Mouse (Mus musculus) layer of hippocampus, adult 8-10 months (tissue): ENCODE measurements around the gene Ehhadh. TPM values are rescaled to one million over a fixed set of nuclear protein-coding genes. Genes with fewer than 3 reads are reported as not detected.
"Not testable (repeated sequence)": the region's sequence is repeated elsewhere in the genome, so short reads cannot be mapped to it uniquely, and the experiment has no call there.

Experiments
- DNase-seq, 2 experiments: peaks; one replicate each; pipeline ENCODE4 v3.0.0; 2022; ENCODE audit warnings: low spot score in 2 of 2
- total RNA-seq, 4 experiments: library from RNA; stranded (reverse); gene quantifications; 2 replicates each; pipeline ENCODE4 v1.2.4; 2022

Ehhadh gene
- total RNA-seq = 1 to 10 TPM; 1.7 to 2.5 (median 2.2) TPM

DNA sequence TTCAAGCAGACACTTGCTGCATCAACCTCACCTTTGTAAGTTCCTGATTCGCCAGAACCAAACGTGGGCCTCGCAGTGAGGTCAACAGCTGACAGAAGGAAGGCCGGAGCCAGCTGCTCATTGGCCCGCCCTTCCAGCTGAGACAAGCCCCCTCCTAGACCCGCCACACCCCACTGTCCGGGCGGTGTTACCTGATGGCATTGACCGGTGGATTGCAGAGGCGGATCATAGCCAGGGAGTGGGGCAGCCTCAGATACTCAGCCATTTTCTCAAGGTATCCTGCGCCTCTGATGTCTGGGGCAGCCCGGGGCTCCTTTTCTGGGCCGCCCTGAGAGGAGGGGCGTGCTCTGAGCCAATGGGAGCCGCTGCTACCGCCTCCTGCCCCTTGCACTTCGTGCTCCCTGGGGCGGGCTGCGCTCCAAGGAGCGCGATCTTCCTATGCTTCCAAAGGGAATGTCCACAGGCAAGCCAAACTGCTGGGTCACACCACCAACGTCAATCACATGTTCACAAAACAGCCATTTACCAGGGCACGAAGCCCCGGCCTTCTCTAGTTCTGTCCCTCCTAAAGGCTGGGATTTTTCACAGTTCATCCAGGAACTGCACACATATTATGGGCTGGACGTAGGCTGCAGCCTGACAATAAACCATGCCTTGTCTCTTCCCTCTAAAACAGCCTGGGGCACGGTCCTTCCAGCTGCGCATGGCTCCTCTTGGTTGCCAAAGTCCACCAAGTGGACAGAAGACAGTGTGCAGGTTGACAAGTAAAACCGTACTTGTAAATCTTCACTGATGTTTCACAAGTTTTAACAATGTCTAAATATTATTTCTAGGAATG lies at the start of gene Ehhadh:
Gene Ehhadh, minus strand, starts transcription at position 292 of the 838 bp plus-strand sequence.
- peak; percentile 21 to 24 for DNase-seq

DNA sequence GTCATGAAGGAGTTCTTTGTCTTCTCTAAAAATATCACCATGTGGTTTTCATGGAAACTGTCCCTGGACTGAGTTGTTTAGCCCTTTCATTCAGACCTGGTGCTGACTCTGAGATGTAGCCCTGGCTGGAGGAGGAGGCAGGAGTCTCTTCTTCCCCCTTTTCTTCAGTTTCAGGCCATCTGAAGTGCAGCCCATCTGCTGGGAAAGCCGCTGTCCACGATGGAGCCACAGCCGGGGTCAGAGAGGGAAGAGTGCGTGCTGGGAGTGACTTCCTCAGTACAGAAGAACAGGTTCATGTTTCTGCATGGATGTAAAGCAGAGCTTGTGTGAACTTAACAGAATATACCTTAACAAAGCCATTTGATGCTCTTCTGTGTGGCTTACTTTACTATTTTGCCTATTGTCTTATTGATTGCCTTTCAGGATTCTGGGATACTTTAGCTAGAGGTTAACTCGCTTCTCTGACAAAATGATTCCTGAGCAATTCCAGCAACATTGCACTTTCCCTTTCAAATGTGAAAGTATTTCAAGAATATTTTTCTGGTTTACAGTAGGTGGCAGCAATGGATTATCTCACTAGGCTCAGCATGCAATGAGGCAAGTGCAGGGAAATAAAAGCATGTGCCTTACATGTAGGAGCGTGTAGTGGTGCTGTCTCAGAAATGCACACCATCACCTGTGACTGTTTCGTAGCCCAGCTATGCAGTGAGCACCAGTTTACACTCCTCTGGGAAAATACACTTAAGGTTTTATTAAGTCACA lies 48.9 kb upstream of the Ehhadh start:
- no peak for DNase-seq

DNA sequence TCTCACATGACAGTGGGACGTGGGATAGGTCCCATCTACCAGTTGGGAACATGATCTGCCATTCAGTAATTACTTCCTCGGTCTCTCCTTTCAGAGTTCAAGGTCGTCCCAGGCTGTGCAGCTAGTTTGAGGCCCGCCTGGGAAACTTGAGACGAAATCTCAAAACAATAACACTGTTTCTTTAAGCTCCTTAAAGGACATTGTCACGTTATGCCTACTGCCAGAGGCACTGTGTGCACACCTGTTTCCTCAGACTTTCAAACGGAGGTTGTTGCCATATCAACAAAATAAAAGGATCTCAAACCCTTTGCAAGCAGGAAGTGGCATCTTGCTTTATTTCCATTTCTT lies 48.0 kb upstream of the Ehhadh start:
- no peak for DNase-seq

DNA sequence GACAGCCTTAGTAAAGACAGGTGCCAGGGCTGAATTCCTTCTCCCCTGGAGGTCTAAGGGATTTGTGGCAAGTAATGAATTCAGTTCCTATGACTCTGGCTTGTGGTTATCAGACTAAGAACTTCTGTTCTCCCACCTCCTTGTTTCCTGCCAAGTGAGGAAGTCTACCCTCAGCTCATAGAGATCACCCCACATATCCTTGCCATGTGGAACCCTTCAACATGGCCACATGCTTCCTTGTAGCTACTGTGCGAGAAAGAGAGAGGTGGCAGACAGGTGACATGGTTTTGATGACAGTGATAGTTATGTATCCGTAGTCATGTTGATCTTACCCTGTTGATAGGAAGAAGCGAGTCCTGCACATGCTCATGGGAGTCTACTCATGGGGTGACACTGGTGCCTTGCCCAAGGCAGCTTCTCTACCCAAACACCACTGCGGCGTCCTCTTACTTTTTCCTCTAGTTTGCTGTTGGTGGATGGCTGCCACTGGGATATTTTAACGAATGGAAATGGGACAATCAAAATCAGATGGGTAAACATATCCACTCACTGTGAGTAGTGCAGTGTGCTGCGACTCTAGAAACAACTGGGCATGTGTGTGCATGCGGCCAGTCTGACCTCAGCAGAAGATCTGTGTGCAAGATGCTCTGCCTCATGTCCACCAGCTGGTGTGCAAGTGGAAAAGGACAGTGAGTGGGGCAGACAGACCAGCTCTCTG lies 47.4 kb upstream of the Ehhadh start:
- no peak for DNase-seq

DNA sequence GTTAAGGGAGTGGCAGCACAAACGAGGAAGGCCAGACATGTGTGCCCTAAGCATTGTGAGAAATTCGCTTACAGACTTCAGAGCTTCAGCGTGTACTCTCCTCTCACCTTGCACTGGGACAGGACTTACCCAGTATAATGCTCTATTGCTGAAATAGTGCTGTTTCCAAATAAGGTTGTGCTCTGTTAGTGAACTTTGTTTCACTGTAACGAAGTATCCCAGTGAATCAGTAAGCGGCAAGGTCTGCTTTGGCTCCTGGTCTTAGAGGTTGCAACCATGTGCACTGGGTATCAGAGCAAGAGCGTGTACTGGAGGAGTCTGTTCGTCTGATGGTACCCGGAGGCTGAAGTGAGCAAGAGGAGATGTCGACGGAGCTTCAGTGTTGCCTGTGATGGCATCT lies 46.4 kb upstream of the Ehhadh start:
- DNase-seq = no peak

DNA sequence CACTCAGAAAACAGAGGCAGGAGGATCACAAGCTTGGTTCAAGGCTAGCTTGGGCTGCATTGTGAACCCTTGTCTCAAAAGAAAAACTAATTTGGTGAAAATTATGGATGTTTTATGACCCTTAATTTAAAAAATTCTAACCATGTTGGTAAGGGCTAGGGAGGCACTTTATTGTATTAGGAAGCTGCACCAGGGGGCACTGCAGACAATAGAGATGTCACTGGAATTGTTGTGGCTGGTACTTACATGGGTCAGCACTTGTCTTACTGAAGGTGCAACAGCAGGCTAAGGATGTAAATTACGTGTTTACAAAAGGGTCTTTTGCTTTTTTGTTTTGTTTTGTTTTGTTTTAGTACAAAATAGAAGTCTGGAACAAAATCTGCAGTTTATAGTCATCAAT lies 45.9 kb upstream of the Ehhadh start:
- no peak for DNase-seq

DNA sequence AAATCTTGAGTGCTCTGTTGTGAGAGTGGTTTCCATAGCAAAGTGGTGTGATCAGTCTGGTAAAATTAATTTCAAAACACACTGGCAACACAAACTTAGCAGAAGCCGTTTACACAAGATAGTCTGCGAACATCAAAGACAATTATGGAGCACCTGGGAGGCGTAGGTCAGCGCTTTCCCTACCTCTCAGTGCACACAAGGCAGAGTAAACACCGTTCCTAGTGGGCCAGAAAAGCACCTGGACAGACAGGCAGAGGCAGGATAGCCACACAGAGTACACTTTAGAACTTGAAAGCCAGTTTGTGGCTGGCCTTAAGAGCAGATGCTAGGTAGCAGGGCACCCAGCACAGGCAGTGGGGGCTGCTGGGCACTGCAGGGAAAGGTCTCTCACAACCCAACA lies 44.2 kb upstream of the Ehhadh start:
- no peak for DNase-seq

DNA sequence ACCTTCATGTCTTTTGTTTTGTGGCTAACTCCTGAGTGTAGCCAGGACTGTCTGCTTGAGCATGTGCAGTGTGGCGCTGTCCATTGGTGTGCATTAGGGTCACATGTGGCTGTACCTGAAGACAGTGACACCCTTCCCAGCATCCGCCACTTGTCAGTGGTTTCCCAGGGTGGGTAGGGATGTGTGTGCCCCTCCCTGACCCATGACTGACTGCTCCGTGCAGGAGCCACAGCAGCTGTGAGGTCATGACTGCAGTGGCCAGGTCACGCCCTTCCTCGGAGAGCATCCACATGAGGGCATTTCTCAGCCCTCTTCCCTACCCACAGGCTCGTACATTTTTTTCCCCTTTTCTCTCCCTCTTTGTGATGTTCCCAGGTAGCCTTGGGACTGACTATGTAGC lies 43.2 kb upstream of the Ehhadh start:
- DNase-seq = no peak

DNA sequence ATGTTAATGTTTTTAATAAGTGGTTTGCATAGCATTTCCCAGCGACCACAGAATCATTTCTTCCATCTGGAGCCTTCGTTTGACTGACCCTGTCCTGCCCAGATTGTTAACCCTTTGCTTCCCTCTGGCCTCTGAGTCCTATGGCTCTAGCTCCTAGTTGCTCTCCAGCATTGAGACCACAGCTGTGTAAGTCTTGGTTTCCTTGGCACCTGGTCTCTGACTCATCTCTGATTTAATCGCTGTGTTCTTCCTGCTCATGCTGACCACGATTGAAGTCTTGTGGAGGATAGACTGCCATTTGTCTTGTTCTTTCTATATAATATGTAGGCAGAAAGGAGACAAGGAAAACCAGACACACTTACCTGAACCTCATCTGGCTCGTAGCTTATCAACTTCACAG lies 42.1 kb upstream of the Ehhadh start:
- DNase-seq = no peak

DNA sequence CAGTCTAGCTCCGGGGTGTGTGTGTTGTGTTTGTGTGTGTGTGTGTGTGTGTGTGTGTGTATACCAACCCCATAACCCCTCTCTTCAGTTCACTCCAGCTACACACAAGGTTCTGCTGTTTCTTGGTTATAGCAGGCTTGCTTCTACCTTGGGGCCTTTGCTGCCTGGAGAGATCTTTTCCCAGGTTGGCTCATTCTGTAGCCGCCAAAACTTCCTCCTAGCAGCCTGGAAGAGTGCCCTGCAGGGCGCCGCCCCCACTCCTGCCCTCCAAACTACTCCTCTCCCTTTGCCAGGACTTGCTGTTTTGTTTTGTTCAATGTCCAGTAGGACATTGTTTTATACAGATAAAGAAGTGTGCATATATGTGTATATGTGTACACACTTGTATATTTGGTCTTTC lies 40.0 kb upstream of the Ehhadh start:
- DNase-seq = no peak

DNA sequence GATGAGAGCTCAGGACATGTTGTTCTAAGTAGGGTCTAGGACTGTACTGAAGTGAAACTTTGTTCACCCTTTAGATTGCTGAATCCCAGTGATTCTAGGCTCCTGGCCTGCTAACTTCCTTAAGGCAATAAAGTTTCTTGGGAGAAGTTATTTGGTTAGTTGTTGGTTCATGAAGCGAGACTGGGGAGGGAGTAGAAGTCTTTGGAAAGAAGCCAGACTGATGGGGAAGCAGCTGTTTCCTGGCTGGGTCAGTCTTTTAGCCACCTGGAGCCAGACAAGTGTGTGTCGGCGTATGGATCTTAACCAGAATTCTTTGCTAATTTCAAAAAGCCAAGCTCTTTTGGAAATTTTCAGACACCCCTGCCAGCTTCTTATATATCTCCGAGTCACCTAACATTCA lies 39.5 kb upstream of the Ehhadh start:
- no peak for DNase-seq

DNA sequence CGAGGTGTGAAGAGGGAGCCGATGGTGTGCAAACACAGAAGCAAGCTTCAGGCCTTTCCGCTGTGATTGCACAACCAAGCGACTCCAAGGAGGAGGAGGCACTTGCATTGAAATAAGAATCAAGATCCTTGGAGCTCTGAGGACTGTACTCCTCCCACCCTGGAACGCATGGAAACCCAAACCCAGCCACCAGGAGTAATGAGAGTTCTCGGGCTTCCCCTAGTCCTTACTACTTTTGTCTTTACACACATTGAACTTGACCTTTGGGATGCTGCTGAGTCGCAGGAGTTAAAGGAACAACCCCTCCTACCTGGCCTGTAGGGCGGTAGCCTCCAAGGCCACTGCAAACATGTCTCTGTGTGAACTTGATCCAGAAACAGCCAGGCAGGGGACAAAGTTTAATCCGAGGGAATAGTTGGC lies 38.0 kb upstream of the Ehhadh start:
- no peak for DNase-seq

DNA sequence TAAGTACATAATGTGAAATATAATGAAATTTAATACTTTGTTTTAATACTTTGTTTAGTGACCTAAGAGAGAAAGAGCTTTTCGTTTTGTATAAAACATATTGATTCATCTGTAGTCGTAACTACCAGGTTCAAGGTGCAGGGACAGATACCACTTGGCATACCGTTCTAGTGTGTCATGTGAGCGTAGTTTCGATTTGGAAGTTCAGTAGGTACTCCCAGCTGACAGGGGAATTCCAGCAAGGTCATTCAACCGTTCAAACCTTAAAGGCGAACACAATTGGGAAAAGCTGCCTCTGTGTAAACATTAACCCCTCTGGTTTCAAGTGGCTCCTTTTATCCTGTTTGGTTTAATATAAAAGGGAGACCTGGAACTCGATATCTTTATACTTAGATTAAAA lies 31.0 kb upstream of the Ehhadh start:
- DNase-seq = no peak

DNA sequence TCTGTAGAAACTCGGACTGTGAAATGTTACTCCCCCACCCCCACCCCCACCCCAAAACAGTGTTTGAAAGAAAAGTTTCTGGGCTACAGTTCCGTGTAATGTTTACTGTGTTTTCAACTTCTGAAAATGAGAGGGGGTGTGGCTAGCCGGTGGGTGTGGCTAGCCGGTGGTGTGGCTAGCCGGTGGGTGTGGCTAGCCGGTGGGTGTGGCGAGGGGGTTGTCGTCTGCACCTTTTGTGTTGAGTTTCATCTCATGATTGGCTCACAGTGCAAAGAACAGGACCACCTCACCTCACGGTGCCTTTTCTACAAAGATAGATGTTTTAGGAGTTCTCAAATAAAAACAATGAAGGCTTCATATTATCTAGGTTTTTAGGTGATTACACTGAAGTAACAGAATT lies 30.5 kb upstream of the Ehhadh start:
- DNase-seq = no peak

DNA sequence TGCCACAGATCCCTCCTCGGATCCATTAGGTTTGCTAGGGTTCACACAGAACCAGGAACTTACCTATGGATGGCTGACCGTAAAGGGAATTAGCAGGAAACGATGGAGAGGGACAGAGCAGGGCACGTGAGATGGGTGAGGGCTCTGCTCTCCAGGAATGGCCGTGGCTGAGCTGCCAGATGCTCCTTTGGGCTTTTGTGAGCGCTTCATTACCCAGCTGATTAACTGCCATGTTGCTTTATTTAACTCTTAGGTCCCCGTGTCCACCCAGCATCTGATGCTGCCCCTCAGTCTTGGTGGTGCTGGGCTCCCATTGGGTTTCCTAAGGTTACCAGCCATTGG lies 28.0 kb upstream of the Ehhadh start:
- no peak for DNase-seq

DNA sequence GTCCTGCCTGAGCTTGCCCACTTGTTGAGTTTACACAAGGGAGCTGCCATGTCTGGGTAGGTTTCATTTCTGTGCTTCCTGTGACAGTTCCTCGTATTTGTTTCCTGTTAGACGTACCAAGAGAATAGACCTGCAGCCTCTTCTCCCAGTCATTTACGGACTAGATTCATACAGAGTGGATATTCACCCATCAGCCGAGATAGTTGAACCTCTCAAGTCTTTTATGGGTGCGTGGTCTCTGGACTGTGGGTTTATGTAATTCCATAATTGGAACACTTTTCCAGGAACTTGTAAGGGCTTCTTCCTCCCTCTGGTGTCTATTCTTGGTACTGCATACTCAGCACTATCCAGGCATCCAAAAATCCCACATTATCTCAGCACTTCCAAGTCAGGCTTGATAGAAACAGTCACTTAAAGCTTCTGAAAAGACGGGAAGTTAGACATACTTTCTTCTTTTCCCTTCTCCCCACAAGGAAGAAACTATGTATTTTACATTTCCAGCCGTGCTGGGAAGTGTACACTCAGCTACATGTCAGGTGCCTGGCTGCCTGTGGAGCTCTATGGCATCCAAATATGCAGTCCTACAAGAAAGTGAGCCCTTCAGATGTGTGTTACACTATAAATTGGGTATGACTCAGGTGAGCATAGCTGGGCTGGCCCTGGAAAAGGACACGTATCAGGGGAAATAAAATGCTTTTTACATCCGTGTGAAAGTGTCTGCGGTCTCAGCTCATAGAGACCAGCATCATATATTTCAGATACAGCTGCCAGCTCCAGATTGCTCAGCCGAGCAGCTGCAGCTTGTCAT lies 27.5 kb upstream of the Ehhadh start:
- DNase-seq = peak; percentile 30 to 51

DNA sequence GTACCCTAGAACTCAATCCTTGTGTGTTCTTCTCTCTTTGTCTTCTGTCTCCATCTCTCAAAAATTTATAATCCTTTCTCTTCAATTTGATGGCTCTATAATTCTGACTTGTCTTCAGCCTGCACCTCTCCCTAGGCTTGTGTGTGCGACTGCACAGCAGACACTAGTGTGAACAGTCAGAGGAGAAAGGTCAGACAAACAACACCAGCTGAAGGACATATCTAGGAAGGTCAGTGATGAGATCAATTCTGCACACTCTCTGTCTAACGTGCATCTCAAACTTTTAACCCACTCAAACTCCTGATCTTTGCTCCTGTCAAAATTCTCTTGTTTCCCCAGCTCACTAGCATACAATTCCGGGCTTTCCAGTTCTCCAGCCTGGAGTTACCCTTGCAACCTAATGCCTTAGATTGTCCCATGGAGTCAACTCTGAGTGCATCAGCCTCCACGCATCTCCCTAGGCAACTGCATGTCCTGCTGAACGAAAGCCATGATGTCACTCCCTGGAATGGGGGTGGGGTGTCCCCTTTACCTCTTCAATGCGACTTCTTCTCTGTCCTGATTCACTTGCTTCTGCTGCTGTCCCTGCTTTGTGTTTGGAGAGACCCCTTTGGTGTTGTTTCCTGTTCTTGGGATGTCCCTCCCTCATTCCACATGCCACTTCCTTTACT lies 25.7 kb upstream of the Ehhadh start:
- DNase-seq = no peak

DNA sequence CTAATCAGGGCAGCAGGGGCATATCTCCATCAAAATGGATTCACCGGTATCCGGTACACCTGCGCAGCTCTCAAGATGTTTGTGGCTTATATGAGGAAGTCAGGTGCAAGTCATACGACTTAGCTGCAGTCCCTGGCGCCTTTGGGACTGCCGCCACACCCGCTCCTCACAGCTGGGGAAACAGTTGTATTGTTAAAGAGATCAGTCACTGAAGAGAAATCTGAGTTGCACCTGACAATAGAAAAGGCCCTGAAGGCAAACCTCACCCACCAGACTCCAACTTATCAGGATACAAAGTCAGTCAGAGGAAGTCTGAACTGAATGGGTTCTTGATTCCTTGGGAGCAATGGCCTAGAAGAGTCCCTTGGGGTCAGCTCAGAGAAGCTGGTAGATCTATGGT lies 20.2 kb upstream of the Ehhadh start:
- DNase-seq = not testable (repeated sequence)

DNA sequence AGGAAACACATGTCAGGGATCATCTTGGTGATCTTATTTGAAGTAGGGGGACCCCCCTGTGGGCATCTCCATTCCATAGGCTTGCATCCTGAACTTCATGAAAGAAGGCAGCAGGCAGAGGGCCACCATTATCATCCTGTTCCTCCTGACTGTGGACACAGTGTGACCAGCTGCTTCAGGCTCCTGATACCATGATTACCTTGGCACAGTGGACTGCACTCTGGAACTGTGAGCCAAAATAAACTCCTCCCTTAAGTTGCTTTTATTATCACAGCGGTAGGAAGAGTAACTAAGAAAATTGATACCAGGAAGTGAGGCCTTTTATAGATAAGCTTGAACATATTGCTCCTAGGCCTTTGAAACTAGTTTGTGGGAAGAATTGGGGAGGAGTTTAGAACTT lies 19.3 kb upstream of the Ehhadh start:
- no peak for DNase-seq

DNA sequence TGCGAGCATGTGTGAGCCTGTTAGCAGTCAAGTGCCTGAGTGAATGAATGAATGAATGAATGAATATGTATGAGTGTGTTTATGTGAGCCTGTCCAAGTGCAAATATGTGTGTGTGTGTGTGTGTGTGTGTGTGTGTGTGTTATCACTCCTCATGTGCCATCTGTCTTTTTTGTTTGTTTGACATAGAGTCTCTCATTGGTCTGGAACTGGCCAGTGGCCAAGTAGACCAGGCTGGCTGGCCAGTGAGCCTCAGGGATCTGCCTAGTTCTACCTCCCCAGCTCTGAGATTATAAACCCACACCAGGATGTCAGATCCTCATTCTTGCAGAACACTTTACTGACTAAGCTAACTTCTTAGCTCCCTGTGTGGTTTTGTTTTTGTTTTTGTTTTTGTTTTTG lies 16.7 kb upstream of the Ehhadh start:
- no peak for DNase-seq

DNA sequence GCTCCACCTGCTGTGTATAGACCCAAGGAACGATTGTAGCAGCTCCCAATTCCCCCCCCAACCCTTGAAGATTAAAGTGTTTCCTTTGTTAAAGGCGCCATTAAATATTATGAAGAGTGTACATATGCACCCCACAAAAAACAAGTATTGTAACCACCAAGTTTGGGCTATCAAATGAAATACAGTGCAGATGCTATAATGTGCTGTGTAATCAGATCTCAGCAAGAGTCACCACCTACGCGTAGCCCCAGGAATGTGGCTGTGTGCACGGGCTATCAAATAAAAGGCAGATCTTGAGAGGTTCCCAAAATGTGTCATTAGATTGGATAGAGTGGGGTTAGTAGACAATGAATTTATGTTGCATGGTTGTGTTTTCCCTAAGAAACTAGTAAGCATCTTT lies 7.5 kb upstream of the Ehhadh start:
- DNase-seq = no peak
